Mouse (Mus musculus) c-Kit-positive CD71-positive TER-119-negative erythroid progenitor cells, embryonic 14.5 days (primary cell): Measurements from ENCODE around the gene Ddit4.

Source experiments
- DNase-seq: peaks from one replicate; pipeline ENCODE4 v3.0.0-alpha.2; 2013; ENCODE audit warnings: low read depth

Ddit4 gene

DNA sequence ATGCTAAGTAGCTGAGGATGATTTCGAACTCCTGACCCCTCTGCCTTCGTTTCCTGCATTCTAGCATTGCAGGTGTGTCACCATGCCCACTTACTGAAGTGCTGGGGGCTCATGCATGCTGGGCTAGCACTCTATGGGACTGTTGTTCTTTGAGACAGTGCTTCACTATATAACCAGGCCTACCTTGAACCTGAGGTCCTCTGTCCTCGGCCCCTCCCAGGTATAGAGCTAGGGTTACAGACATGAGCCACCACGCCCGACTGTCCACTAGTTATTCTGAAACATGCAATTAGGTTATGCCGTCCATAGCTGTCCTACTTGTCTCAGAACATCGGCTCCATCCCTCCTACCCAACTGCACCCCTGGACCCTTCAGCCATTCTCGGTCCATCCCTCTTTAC is 20.2 kb upstream of the Ddit4 start:
- DNase-seq: no peak

DNA sequence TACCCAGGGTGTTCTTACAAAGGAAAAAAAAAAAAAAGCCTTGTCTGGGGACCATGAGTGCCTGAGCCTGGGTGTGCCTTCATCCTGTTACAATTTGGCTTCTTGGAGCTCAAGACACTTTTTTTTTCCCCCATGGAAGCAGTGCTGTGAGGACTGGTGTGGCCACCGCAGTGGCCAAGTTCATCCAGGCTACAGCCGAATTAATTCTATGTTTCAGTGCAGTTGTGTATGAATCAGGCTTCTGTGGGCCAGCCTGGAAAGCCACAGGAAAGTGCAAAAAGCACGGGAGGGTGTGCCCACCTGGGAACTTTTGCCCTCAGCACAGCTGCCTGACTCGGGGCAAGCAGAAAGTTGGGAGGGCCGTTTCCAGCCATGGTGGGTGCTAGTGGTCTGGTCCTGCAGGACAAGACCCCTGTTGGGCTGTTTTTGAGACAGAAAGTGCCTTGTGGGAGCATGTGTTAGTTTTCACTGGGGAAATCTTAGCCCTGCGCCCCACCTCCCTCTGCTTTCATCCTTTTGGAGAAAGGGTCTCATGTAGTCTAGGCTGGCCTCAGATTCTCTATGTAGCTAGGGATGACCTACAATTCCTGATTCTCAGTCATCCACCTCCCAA is 18.9 kb upstream of the Ddit4 start:
- no peak for DNase-seq

GRCm38 (mm10) chr10:59969821-59970449 is 18.3 kb upstream of the Ddit4 start:
- peak; percentile 75 for DNase-seq

DNA sequence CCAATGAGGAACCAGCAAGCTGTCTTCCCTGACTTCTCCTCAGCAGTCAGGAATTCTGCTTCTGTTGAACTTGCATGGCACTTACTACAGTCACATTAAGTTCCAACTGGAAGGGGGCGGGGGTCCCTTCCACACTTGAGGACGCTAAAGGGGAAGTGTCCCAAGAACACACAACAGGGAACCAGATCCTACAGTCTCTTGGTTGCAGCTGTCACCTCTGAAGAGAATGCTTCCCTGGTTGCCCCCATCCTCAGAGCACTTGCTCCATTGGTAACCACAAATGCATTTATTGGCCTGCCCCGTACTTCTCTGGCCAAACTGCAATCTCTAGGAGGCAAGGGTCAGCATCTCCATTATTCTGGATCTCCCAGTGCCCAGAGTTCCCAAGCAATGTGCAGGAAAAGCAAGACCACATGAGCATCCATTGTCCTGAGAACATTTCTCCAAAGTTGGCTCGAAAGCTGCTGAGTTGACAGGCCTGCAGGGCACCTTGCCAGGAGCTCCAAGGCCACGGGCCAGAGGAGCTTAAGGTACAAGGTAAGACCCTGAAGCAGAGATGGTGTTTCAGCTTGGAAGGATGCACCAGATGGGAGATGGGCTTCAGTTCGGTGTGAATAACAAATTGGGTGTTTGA is 15.8 kb upstream of the Ddit4 start:
- DNase-seq: no peak

DNA sequence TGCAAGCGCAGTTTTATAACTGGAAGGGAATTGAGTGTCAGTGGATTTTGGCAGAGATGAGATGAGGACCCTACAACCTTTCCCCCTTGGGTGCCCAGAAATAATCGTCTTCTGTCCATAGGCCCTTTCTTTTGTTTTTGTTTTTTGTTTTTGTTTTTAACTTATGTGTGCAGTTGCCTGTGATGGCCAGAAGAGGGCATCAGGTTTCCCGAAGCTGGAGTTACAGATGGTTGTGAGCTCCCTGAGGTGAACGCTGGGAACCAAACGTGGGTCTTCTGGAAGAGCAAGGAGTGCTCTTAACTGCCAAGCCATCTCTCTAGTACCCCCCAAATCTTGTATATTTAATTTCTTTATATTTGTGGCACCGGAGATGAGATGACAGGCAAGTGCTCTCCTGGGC is 15.1 kb upstream of the Ddit4 start:
- no peak for DNase-seq

DNA sequence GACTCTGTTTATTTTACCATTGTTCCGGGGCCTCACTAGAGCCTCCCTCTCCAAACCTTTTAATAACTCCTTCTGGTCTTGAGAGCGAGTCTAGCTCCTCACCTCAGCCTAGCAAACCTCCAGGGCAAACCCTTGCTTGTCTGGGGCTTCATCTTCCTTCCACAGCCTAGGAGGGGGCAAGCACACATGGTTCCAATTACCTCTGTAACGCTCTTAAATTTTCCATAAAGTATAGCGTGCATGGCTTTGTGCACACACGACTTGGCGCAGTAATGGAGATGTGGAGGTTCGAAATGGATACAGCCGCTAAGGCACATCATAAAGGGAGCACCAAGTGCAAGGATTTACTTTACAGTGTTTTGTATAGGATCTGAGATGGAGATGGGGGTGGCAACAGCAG is 14.2 kb upstream of the Ddit4 start:
- no peak for DNase-seq

DNA sequence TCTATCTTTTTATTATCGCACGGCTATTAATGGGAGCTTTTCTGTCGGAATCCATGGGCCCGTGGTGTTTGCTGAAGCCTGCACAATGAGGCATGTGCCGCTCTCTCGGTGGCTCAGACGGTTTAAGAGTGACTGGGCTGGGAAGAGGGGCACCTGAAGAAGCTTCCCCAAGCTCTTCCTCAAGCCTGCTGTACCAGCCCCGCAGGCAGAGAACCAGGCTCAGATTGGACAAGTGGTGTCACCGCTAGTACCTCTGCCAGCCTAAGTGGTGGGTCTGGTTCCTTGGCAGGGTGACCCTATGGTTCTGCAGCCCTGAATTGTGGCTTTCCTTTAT is 13.7 kb upstream of the Ddit4 start:
- no peak for DNase-seq

- DNase-seq: no peak
These were observed 13.1 kb upstream of the Ddit4 start for GRCm38 (mm10) chr10:59964504-59965361.

GRCm38 (mm10) chr10:59963609-59964008 is 12.0 kb upstream of the Ddit4 start:
- no peak for DNase-seq

- no peak for DNase-seq
These were observed 7.9 kb upstream of the Ddit4 start for GRCm38 (mm10) chr10:59959517-59959916.

- no peak for DNase-seq
These were observed 6.8 kb upstream of the Ddit4 start for GRCm38 (mm10) chr10:59958458-59958857.

GRCm38 (mm10) chr10:59957171-59958149 is 5.8 kb upstream of the Ddit4 start:
- DNase-seq: no peak

DNA sequence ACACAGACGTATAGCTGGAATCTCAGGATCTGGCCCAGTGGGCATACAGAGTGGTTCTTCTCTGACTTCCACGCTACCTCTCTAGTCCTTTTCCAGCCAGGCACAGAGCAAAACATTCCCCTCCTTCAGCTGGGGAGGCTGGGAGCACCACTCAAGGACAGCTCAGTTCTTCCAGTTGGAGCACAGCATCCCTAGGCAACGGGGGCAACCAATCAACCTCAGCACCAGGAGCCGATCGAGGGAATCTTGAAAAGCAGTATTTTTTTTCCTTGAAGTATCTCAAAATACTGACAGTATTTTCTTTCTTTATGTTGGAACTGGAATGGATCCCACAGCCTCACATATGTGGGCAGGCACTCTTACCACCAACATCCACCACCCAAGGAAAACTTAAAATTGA is 5.0 kb upstream of the Ddit4 start:
- no peak for DNase-seq

DNA sequence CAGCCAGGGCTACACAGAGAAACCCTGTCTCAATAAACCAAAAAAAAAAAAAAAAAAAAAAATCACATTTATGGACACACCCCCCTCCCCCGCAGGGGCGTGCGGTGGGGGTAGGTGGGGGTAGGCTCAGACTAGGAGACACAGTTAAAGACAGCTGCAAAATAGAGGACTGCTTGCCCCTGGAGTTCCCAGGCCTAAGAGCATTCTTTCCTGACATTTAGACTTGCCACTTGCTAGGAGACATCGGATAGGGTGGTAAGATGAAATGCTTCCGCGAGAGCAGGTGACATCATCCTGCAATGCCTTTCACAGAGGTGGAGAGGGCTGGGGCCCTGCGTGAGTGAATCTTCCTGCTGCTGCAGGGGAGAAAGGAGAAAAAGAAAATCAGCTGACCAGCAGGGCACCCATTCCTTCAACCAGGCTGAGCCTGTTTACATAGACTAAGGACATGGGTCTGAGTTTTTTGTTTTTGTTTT is 2.0 kb upstream of the Ddit4 start:
- DNase-seq: no peak

- DNase-seq: no peak
These were observed 1.3 kb upstream of the Ddit4 start for GRCm38 (mm10) chr10:59952781-59953563.

DNA sequence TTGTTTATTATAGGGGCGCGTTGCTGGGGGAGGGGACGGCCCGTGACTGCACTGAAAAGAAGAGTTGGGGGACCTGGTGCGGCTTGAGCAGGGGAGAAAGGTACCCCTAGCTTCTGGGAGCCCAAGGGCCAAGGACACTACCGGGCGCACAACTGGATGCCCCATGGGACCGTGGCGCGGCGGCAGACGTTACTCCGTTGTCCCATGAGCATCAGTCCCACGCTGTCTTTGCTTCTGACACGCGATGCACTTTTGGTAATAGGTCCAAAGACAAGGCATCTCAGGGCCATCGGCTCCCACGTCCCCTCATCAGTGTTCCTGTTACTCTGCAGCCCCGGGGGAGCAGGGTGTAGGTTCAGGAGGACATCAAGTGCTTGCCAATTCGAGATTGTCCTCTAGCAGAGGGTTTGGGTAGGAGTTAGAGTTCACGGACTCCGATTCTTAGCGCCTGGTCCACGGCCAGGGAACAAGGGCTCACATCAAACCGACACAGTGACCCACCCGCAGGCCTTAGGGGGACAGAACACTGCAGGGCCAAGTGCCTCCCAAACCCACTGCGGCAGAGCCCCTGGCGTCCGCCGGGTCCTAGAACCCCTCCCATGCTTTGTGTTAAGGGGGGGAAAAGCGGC is 632 bp upstream of the Ddit4 start:
- no peak for DNase-seq

DNA sequence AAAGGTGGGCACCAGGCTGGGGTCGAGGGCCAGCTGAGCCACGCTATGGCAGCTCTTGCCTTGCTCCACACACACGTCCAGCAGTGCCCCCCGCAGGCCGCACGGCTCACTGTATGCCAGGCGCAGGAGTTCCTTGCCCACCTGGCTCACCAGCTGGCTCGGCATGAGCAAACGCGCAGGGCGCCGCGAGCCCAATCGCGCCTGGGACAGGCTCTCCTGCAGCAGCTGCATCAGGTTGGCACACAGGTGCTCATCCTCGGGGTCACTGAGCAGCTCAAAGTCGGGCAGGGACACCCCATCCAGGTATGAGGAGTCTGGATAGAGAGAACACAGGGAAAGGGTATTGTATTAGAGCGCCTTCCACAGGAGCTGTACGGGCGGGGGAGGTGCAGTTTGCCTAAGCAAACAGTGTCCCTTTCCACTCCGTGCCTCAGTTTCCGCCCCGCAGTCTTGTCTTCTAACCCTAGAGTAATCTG is 880 bp downstream of the Ddit4 start:
- DNase-seq: no peak

DNA sequence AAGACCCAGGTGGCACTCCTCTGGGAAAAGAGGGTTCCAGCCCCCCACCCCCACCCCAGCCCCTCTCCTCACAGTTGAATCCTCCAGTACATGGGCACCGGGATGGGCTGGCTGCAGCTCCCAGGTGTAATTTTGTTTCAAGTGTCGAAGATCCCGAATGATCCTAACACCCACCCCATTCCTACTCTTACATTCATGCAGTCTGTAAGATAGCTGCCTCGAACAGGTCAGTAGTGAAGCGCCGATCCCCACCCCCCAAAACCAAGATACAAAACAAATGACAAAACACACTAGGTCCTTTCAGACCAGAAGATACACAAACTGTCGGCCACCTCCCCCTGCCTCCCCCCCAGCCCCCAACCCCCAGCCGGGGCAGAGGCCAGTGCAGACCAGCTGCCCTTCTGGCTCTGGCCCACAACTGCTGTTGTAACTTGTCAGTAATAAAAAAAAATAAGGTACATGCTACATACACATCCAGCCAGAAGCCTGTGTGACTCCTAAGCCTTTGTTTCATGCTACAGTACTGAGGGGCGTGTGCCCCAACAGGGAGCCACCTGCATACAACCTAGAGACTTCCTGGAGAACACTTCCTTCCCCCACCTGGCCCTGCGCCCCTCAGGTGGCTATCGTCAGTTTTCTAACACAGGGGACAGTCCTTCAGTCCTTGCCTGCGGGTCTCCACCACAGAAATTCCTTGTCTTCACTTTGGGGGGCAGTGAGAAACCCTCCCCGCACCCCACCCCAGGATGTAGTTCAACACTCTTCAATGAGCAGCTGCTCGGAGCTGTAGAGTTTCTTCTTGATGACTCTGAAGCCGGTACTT is 1.6 kb downstream of the Ddit4 start:
- no peak for DNase-seq

- no peak for DNase-seq
These were observed 2.4 kb downstream of the Ddit4 start for GRCm38 (mm10) chr10:59949255-59949648.
